Mouse (Mus musculus): ENCODE measurements around the gene Atoh8.

Atoh8 gene

DNA sequence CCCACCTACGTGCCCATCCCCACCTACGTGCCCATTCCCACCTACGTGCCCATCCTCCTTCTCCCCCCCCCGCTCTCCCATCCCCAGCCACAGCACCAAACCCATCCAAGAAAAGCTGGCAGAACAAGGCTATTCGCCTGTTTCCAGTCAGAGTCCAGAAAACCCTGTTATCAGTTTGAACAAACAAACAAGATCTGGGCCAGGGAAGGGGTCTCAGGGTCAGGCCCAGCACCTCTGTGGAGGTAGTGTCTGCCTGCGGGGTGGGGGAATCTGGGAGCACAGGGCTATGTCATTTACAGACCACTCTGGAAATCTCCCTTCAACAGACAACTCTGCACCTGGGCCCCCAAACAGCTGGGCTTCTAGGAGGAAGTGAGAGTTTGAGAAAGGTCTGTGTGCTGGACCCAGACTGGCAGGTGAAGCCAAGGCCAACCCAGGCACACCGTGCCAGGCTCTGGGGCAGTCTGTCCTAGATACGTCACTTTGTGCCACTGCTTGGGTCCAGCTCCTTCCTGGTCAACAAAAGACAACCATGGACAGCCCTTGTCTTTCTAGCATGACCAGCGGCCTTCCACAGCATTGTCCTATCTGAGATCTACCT lies 7.6 kb downstream of the Atoh8 start:
- no peak for DNase-seq (ENCODE audit: low spot score)

GRCm38 (mm10) chr6:72227011-72227410 lies 8.4 kb downstream of the Atoh8 start:
- no peak for DNase-seq (ENCODE audit: low spot score)

GRCm38 (mm10) chr6:72225686-72226085 lies 9.7 kb downstream of the Atoh8 start:
- DNase-seq (ENCODE audit: low spot score) = no peak

DNA sequence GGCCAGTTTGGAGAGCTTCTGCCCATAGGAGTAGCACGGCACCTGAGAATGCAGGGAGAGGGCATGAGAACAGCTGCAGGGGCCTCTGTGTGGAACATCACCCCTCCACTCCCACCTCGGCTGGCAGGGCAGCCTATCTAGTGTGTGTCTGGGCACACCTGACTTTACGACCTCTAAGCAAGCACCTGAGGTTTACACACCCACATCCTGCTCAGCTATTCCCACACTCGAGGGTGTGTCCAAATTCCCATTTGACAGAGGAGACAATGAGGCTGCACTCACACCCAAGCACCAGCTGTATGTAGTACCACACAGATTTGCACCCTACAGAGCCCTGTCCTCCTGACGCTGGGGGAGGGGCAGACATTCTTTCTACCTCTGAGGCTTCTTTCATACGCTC lies 11.5 kb downstream of the Atoh8 start:
- DNase-seq (ENCODE audit: low spot score) = no peak

DNA sequence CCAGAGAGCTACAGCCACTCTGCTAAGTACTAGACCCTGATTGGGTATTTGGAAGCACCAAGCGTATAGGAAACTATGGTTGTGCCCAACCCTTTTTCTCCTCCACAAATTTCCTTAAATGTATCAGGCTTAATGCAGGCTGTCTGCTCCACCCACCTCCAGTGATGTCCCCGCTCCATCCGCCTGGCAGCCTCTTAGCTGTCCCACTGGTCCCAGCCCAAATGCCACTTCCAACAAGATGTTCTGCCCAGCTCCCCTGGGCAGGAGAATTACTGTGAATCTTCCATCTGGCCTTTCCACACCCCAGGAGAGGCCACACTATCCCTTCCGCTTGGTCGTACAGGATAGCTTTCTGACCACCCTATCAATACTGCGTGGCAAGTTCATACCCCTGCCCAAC lies 12.5 kb downstream of the Atoh8 start:
- no peak for DNase-seq (ENCODE audit: low spot score)

DNA sequence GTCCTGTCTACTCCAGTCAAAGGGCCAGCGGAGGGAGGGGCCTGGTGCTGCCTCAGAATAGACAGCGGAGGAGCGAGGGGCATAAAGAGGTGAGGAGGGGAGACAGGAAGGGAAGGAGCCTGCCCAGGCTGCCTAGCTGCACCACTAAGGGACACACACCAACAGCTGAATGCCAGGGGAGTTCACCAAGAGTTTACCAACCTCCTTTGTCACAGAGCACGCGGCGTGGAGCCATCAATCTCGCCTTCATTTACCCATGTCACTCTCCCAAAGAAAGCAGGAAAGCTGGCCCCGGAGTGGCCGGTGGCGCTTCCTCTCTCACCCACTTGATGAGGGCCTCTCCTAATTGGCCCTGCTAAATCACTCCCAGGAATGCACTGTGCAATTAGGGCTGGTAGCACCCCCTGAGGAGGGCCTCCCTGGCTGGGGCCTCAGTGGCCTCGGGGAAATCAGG lies 13.1 kb downstream of the Atoh8 start:
- no peak for DNase-seq (ENCODE audit: low spot score)

DNA sequence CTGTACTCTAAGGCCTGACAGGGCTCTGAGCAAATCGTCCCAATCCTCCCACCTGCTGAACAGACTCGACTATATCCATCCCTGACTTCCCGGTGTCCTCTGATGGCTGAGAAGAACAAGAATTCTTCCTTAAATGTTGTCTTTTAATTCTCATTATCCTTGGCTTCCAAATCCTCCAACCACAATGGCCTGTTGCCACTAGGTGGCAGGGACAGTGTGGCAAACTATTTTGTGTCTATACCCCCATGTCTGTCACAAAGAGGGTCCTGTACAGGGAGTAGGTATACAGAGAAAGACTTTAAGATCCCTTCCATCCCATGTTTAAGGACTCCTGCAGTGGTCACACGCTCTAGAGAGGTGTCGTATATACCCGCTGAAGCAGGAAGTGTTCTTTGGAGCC lies 14.1 kb downstream of the Atoh8 start:
- no peak for DNase-seq (ENCODE audit: low spot score)

GRCm38 (mm10) chr6:72219549-72219948 lies 15.8 kb downstream of the Atoh8 start:
- DNase-seq (ENCODE audit: low spot score) = no peak

GRCm38 (mm10) chr6:72218281-72218680 lies 17.1 kb downstream of the Atoh8 start:
- DNase-seq (ENCODE audit: low spot score) = no peak

DNA sequence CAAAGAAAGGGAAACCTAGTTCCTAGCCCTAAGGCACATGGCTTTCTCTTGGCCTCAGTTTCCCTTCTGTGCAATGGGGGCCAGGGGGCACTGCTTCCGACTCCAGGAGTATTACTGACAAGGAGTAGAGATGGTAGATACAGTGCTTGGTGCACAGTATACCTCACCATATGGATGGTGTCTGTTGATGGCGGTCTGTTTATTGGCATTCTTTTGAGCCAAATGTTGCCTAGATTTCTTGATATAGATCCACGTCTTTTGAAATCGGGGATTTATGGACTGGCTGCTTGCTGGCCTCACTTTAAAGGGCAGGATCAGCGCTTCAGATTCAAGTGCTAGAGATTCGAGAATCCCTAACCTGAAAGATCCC lies 18.0 kb downstream of the Atoh8 start:
- DNase-seq (ENCODE audit: low spot score) = no peak

GRCm38 (mm10) chr6:72216681-72217414 lies 18.5 kb downstream of the Atoh8 start:
- peak; percentile 99 for DNase-seq (ENCODE audit: low spot score)

GRCm38 (mm10) chr6:72215582-72215981 lies 19.8 kb downstream of the Atoh8 start:
- DNase-seq (ENCODE audit: low spot score) = no peak

GRCm38 (mm10) chr6:72211360-72211759 lies 24.0 kb downstream of the Atoh8 start:
- no peak for DNase-seq (ENCODE audit: low spot score)

DNA sequence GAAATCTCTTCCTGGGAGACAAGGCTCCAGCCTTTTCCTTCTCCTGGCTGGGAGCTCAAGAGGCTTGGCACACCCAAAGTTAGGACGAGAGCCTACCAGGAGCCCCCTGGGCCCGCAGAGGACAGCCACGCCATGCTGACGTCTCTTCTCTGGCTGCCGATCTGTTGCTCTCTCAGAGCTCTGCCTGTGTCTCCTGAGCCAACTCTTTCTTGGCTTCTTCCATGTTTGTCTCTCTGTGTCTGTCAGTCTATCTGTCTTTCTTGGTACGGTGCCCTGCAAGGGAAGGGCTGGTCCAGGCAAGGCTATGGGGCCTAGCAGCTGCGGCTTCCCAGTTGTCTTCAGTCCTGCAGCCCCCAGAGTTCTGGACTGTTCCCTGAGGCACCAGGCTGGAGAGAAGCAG lies 24.6 kb downstream of the Atoh8 start:
- DNase-seq (ENCODE audit: low spot score) = no peak

GRCm38 (mm10) chr6:72209738-72210137 lies 25.6 kb downstream of the Atoh8 start:
- DNase-seq (ENCODE audit: low spot score) = no peak

GRCm38 (mm10) chr6:72208406-72209045 lies 26.9 kb downstream of the Atoh8 start:
- no peak for DNase-seq (ENCODE audit: low spot score)

GRCm38 (mm10) chr6:72206021-72206420 lies 29.4 kb downstream of the Atoh8 start:
- no peak for DNase-seq (ENCODE audit: low spot score)

- DNase-seq (ENCODE audit: low spot score) = no peak
These were observed 30.5 kb downstream of the Atoh8 start for GRCm38 (mm10) chr6:72204858-72205257.

GRCm38 (mm10) chr6:72203279-72203678 lies 32.1 kb downstream of the Atoh8 start:
- DNase-seq (ENCODE audit: low spot score) = no peak

- DNase-seq (ENCODE audit: low spot score) = no peak
These were observed 32.6 kb downstream of the Atoh8 start for GRCm38 (mm10) chr6:72202732-72203131.

GRCm38 (mm10) chr6:72200595-72201256 lies 34.7 kb downstream of the Atoh8 start:
- no peak for DNase-seq (ENCODE audit: low spot score)

DNA sequence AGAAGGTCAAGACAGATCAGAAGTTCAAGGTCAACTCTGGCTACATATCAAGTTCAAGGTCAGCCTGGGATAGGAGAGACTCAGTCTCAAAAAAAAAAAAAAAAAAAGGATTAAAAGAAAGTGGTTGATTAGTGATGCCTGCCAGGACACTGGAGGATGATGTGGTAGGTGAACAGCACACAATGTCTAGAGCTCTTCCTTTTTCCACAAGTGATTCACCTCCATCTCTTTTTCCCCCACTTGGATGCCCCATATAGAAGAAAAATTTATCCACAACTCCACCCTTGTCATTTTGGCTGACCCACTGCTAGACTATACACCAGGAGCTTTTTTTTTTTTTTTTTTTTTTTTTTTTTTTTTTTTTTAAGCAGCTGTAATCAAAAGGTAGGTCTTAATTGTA lies 37.9 kb downstream of the Atoh8 start:
- no peak for DNase-seq (ENCODE audit: low spot score)

- DNase-seq (ENCODE audit: low spot score) = no peak
These were observed 38.7 kb downstream of the Atoh8 start for GRCm38 (mm10) chr6:72196660-72197059.

Measured in ovary, postnatal 36 days (tissue).